Mouse (Mus musculus) splenic B cell, adult 2 months (primary cell): ENCODE measurements around the gene Ces2a.

Experiments used
- DNase-seq: peaks from one replicate; pipeline ENCODE4 v3.0.0-alpha.2; 2011; ENCODE audit warnings: low read depth, low spot score
- H3K27me3 ChIP-seq: 2 replicates; pipeline ENCODE4 v1.6.1; 2012; ENCODE audit warnings: mild to moderate bottlenecking, low read length, moderate library complexity, mixed read lengths; ENCODE audit not compliant: control insufficient read depth, poor library complexity, insufficient read depth, severe bottlenecking
- H3K36me3 ChIP-seq: 2 replicates; pipeline ENCODE4 v1.6.1; 2012; ENCODE audit warnings: mild to moderate bottlenecking, low read length, moderate library complexity, mixed read lengths; ENCODE audit not compliant: control insufficient read depth, poor library complexity, insufficient read depth, severe bottlenecking

The Ces2a gene

GRCm38 (mm10) chr8:104788929-104789328 lies 55.1 kb downstream of the Ces2a start:
- Histone ChIP-seq H3K27me3 (no peaks in the 10 kb centered on the region), H3K36me3 (no peaks in the 10 kb centered on the region)
- DNase-seq: no peak

DNA sequence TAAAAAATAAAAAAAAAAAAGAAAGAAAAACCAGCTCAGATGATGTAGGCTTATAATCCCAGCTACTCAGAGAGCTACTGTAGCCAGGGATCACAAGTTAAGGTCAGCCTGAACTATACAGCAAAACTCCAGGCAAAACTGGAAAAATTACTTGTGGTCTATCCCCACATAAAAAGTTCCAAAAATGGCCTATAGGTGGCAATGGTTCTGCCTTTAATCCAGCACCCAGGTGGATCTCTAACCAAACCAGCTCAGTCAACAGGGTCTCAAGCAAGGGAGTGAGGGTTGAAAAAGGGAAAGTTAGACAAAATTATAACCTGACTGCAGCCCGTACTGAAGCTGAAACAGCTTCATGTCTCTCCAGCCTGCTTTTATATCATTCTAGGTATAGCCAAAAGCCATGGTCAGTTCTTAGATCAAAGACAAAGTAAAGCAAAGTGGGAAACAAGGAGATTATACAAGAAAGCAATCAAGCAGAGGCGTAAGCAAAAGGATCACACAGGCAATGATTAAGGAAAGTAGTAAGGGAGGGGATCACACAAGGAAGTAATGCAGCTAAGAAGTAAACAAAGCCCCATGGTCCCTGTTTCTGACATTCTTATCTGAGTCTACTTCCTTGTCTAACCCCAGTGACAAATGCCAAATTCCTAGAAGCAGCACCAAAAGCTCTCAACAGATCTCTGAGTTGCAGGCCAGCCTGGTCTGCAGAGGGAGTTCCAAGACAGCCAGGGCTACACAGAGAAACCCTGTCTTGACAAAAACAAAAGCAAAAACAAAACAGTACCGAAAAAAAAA lies 56.3 kb downstream of the Ces2a start:
- peak; percentile 24 for DNase-seq
- H3K36me3 ChIP-seq: no peaks in the 10 kb centered on the region
- no peaks in the 10 kb centered on the region for H3K27me3 ChIP-seq
